Mouse (Mus musculus): ENCODE measurements around the gene Sclt1. TPM values are rescaled to one million over a fixed set of nuclear protein-coding genes. Genes with fewer than 3 reads are reported as not detected.

Gene Sclt1
- polyA plus RNA-seq, 1 experiment from 2014 or later: 9.0 TPM

GRCm38 (mm10) chr3:41605601-41606329 is 136.5 kb downstream of the Sclt1 start:
- Histone ChIP-seq H3K9ac (no peak overlapping the region), H3K27me3 (replicated peaks) (no peaks in the 10 kb centered on the region), H3K36me3 (peaks cover 58% of the 10 kb centered on the region), H3K4me2 (no peak overlapping the region), H3K27ac (replicated peaks) (0 out of 2 replicates have a peak overlapping the region, but pooled peaks have one; percentile 12), H3K9me3 (no peaks in the 10 kb centered on the region), H3K4me3 (no peak overlapping the region), H3K4me1 (peaks cover 43% of the 10 kb centered on the region)
- 66% methylated on average over 13 of the region's 13 CpGs for WGBS
- ATAC-seq (ENCODE audit: extremely low read depth, insufficient number of reproducible peaks, low FRiP score, low TSS enrichment): no peak; the same call in 1 of the 2 replicates

- 85% methylated on average over 12 of the region's 12 CpGs for WGBS
- H3K9me3 ChIP-seq: no peaks in the 10 kb centered on the region
- H3K4me1 ChIP-seq: peaks cover 49% of the 10 kb centered on the region
- H3K4me2 ChIP-seq: no peak overlapping the region
- no peak overlapping the region for H3K9ac ChIP-seq
- peaks cover 54% of the 10 kb centered on the region for H3K36me3 ChIP-seq
- no peak overlapping the region for H3K4me3 ChIP-seq
- H3K27me3 ChIP-seq (replicated peaks): no peaks in the 10 kb centered on the region
- ATAC-seq (ENCODE audit: extremely low read depth, insufficient number of reproducible peaks, low FRiP score, low TSS enrichment): no peak
- H3K27ac ChIP-seq (replicated peaks): no peak overlapping the region
These were observed 137.5 kb downstream of the Sclt1 start for GRCm38 (mm10) chr3:41604629-41605321.

GRCm38 (mm10) chr3:41603470-41604019 is 138.8 kb downstream of the Sclt1 start:
- 67% methylated on average over 5 of the region's 5 CpGs for WGBS
- no peak overlapping the region; the same call in 1 of the 2 replicates for H3K9ac ChIP-seq
- H3K4me1 ChIP-seq: peaks cover 57% of the 10 kb centered on the region
- H3K27me3 ChIP-seq (replicated peaks): no peaks in the 10 kb centered on the region
- no peak overlapping the region for H3K4me3 ChIP-seq
- no peak for ATAC-seq (ENCODE audit: extremely low read depth, insufficient number of reproducible peaks, low FRiP score, low TSS enrichment)
- H3K4me2 ChIP-seq: no peak overlapping the region
- no peaks in the 10 kb centered on the region for H3K9me3 ChIP-seq
- H3K36me3 ChIP-seq: peaks cover 54% of the 10 kb centered on the region
- H3K27ac ChIP-seq (replicated peaks): no peak overlapping the region

GRCm38 (mm10) chr3:41602933-41603332 is 139.4 kb downstream of the Sclt1 start:
- Histone ChIP-seq H3K9ac (no peak overlapping the region), H3K27me3 (replicated peaks) (no peaks in the 10 kb centered on the region), H3K4me1 (peaks cover 63% of the 10 kb centered on the region), H3K36me3 (peaks cover 58% of the 10 kb centered on the region), H3K27ac (replicated peaks) (no peak overlapping the region), H3K4me2 (no peak overlapping the region), H3K4me3 (no peak overlapping the region), H3K9me3 (no peaks in the 10 kb centered on the region)
- no peak for ATAC-seq (ENCODE audit: extremely low read depth, insufficient number of reproducible peaks, low FRiP score, low TSS enrichment)
- 68% methylated on average over 10 of the region's 10 CpGs for WGBS

- no peak overlapping the region for H3K4me2 ChIP-seq
- H3K4me3 ChIP-seq: no peak overlapping the region
- H3K9me3 ChIP-seq: no peaks in the 10 kb centered on the region
- H3K9ac ChIP-seq: no peak overlapping the region
- H3K4me1 ChIP-seq: peaks cover 51% of the 10 kb centered on the region
- no peaks in the 10 kb centered on the region for H3K27me3 ChIP-seq (replicated peaks)
- H3K36me3 ChIP-seq: peaks cover 73% of the 10 kb centered on the region
- ATAC-seq (ENCODE audit: extremely low read depth, insufficient number of reproducible peaks, low FRiP score, low TSS enrichment): no peak
- H3K27ac ChIP-seq (replicated peaks): no peak overlapping the region
- 79% methylated on average over 9 of the region's 9 CpGs for WGBS
These were observed 140.9 kb downstream of the Sclt1 start for GRCm38 (mm10) chr3:41601226-41602020.

- peak overlapping the region; percentile 12; the same call in 1 of the 2 replicates for H3K4me2 ChIP-seq
- ATAC-seq (ENCODE audit: extremely low read depth, insufficient number of reproducible peaks, low FRiP score, low TSS enrichment): no peak
- peaks cover 36% of the 10 kb centered on the region for H3K4me1 ChIP-seq
- H3K27ac ChIP-seq (replicated peaks): peak overlapping the region; percentile 59
- peaks cover 76% of the 10 kb centered on the region for H3K36me3 ChIP-seq
- no peaks in the 10 kb centered on the region for H3K9me3 ChIP-seq
- 0 out of 2 replicates have a peak overlapping the region, but pooled peaks have one; percentile 50 for H3K9ac ChIP-seq
- WGBS: 65% methylated on average over 14 of the region's 14 CpGs
- H3K27me3 ChIP-seq (replicated peaks): no peaks in the 10 kb centered on the region
- H3K4me3 ChIP-seq: no peak overlapping the region
These were observed 142.3 kb downstream of the Sclt1 start for GRCm38 (mm10) chr3:41599806-41600589.

- H3K4me1 ChIP-seq: peaks cover 34% of the 10 kb centered on the region
- no peak overlapping the region for H3K9ac ChIP-seq
- no peak overlapping the region for H3K4me3 ChIP-seq
- peaks cover 76% of the 10 kb centered on the region for H3K36me3 ChIP-seq
- no peak for ATAC-seq (ENCODE audit: extremely low read depth, insufficient number of reproducible peaks, low FRiP score, low TSS enrichment)
- no peak overlapping the region for H3K4me2 ChIP-seq
- H3K27ac ChIP-seq (replicated peaks): peak overlapping the region; percentile 59; the same call in 1 of the 2 replicates
- H3K27me3 ChIP-seq (replicated peaks): no peaks in the 10 kb centered on the region
- 84% methylated on average over 10 of the region's 10 CpGs for WGBS
- no peaks in the 10 kb centered on the region for H3K9me3 ChIP-seq
These were observed 143.1 kb downstream of the Sclt1 start for GRCm38 (mm10) chr3:41599226-41599625.

- Histone ChIP-seq H3K9me3 (no peaks in the 10 kb centered on the region), H3K9ac (no peak overlapping the region), H3K4me2 (no peak overlapping the region), H3K27ac (replicated peaks) (0 out of 2 replicates have a peak overlapping the region, but pooled peaks have one; percentile 6), H3K27me3 (replicated peaks) (no peaks in the 10 kb centered on the region), H3K4me3 (no peak overlapping the region), H3K36me3 (peaks cover 81% of the 10 kb centered on the region), H3K4me1 (peaks cover 30% of the 10 kb centered on the region)
- 66% methylated on average over 9 of the region's 9 CpGs for WGBS
- ATAC-seq (ENCODE audit: extremely low read depth, insufficient number of reproducible peaks, low FRiP score, low TSS enrichment): no peak
These were observed 143.9 kb downstream of the Sclt1 start for GRCm38 (mm10) chr3:41598412-41598811.

GRCm38 (mm10) chr3:41597036-41597435 is 145.3 kb downstream of the Sclt1 start:
- ATAC-seq (ENCODE audit: extremely low read depth, insufficient number of reproducible peaks, low FRiP score, low TSS enrichment): no peak
- Histone ChIP-seq H3K4me2 (no peak overlapping the region), H3K9me3 (no peaks in the 10 kb centered on the region), H3K27ac (replicated peaks) (no peak overlapping the region), H3K27me3 (replicated peaks) (no peaks in the 10 kb centered on the region), H3K36me3 (peaks cover 93% of the 10 kb centered on the region), H3K4me3 (no peak overlapping the region), H3K9ac (no peak overlapping the region), H3K4me1 (peaks cover 26% of the 10 kb centered on the region)
- 87% methylated on average over 8 of the region's 8 CpGs for WGBS

- peaks cover 88% of the 10 kb centered on the region for H3K36me3 ChIP-seq
- no peak for ATAC-seq (ENCODE audit: extremely low read depth, insufficient number of reproducible peaks, low FRiP score, low TSS enrichment)
- peaks cover 41% of the 10 kb centered on the region for H3K4me1 ChIP-seq
- H3K27ac ChIP-seq (replicated peaks): no peak overlapping the region
- no peak overlapping the region for H3K4me3 ChIP-seq
- no peak overlapping the region for H3K9ac ChIP-seq
- no peaks in the 10 kb centered on the region for H3K27me3 ChIP-seq (replicated peaks)
- 91% methylated on average over 4 of the region's 4 CpGs for WGBS
- no peaks in the 10 kb centered on the region for H3K9me3 ChIP-seq
- no peak overlapping the region for H3K4me2 ChIP-seq
These were observed 147.3 kb downstream of the Sclt1 start for GRCm38 (mm10) chr3:41595010-41595409.
